Mouse (Mus musculus): ENCODE results near the gene Mpig6b.

The Mpig6b gene

GRCm38 (mm10) chr17:35085208-35085865, 19.4 kb upstream of the Mpig6b start, which contains the start of gene Ly6g6f:
Gene Ly6g6f, minus strand, starts transcription at chr17:35085610.
- DNase-seq (ENCODE audit: low read depth) = no peak

DNA sequence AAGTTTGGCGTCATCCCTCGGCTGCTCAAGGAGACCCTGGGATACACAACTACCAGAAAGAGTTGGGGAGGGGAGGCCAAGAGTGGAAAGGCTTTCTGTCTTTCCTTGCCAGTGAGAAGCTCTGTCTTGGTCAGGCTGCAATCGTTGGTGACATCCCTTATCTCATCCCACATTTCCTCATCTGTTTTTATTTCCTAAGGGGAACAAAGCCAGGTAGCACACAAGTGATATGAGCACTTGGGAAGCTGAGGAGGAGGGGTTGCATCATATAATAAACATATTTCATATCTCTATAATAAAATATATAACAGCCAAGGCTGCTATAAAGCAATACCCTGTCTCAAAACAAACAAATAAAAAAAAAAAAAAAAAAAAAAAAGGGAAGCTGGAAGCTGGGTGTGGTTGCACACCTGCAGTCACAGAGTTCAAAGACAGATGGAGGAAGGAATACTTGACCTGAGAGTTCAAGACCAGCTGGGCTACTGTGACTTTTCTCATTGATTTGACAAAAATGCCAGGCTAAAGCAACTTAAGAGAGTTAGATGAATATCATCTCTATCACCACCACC, 18.0 kb upstream of the Mpig6b start:
- no peak for DNase-seq (ENCODE audit: low read depth)

GRCm38 (mm10) chr17:35082841-35083576, 17.0 kb upstream of the Mpig6b start:
- no peak for DNase-seq (ENCODE audit: low read depth)

DNA sequence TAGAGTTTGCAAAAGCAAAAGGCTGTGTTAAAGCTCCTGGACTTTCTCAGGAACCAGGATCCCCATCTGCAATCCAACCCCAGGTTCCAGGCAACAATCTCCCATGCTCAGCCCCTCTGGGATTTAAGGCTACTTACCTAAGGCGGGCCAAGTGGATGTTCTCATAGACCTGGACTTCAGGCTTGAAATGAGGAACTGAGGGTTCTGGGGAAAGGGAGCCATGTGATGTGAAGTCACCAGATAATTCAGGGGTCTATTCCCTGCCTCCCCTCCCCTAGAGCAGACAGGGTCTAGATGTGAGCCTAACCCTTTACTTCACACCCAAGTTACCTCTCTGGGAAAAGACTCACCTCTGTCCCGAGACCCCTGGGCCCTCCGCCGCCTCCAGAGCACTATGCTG, 14.7 kb upstream of the Mpig6b start:
- no peak for DNase-seq (ENCODE audit: low read depth)

GRCm38 (mm10) chr17:35080248-35080647, 14.3 kb upstream of the Mpig6b start:
- DNase-seq (ENCODE audit: low read depth) = no peak

GRCm38 (mm10) chr17:35079778-35080177, 13.8 kb upstream of the Mpig6b start:
- DNase-seq (ENCODE audit: low read depth) = peak; percentile 90

DNA sequence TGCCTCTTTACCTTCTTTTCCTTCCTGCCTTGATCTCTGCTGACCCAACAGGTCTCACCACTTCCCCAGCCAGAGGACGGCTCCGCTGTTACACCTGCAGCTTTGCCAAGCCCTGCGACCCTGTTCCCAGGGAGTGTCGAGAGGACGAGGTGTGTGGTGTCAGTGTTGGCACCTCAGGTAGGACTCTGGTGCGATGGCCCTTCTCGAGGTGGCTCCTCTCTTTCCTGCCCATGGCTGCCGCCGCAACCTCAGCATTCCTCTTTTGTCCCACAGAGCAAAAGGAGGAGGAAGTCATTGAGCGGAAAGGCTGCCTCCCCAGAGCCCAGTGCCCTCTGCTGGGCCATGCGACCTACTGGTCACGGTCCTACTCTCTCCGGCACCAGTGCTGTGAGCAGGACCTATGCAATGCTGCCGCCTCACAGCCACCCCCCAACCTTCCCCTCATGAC, 11.8 kb upstream of the Mpig6b start, which contains the start of gene Ly6g6d:
TSS of gene Ly6g6d (minus strand) at position 280 of the 448 bp plus-strand sequence.
- DNase-seq (ENCODE audit: low read depth) = no peak

GRCm38 (mm10) chr17:35077285-35077684, 11.3 kb upstream of the Mpig6b start:
- DNase-seq (ENCODE audit: low read depth) = no peak

GRCm38 (mm10) chr17:35076507-35077176, 10.7 kb upstream of the Mpig6b start, which contains the start of gene Ly6g6e:
Gene Ly6g6e, plus strand, starts transcription at chr17:35076902.
- DNase-seq (ENCODE audit: low read depth) = no peak

DNA sequence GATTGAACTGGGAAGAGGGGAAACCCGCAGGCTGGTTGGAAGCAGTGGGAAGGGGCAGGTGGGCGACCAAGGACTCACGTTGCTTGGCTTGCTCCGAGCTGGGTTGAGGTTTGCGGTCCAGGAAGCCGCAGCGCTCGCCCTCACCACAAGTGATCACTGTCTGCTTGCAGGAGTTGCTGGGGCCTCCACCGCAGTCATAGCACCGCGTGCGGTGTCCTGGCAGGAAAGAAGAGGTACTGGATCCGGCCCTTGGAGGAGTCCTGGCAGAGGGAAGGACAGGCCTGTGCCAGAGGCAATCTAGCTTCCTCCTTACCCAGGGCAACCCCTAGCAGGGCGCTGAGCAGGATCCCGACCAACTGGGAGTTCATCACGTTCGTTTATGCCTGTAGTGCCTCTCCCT, 8.1 kb upstream of the Mpig6b start:
- DNase-seq (ENCODE audit: low read depth) = peak; percentile 48

- DNase-seq (ENCODE audit: low read depth) = no peak
These were observed 5.5 kb upstream of the Mpig6b start for GRCm38 (mm10) chr17:35071454-35071853.

- no peak for DNase-seq (ENCODE audit: low read depth)
These were observed 4.7 kb upstream of the Mpig6b start for GRCm38 (mm10) chr17:35070556-35071229.

DNA sequence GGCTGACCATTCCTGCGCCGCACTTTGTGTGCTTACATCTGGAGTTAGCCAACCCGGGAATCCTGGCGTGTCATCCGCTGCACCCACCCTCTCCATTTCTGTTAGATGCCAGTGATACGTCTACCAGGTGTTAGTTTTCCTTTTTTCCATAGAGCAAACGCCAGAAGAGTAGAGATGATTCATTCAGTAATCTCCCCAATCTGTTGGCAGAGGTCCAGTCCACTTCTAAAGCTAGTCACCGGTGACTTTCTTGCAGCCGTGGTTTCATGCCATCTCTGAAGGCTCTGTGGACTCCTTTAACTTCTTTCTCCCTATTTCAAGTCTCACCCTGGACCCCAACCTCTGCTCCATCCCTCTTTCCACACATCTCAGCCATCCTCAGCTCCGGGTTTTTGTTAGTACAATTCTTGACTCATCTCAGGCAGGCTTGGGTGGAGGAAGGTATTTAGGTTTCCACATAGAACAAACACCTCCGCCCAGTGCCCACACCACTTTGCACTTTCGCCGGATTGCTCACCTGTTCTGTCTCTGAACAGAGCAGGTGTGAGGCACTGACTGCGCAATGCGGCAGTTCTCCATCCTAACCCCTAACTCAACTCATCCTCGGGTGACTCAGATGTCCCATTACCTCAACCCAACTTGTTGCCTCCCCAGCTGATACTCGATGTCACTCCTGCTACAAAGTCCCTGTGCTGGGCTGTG, 2.4 kb upstream of the Mpig6b start:
- peak; percentile 52 for DNase-seq (ENCODE audit: low read depth)

DNA sequence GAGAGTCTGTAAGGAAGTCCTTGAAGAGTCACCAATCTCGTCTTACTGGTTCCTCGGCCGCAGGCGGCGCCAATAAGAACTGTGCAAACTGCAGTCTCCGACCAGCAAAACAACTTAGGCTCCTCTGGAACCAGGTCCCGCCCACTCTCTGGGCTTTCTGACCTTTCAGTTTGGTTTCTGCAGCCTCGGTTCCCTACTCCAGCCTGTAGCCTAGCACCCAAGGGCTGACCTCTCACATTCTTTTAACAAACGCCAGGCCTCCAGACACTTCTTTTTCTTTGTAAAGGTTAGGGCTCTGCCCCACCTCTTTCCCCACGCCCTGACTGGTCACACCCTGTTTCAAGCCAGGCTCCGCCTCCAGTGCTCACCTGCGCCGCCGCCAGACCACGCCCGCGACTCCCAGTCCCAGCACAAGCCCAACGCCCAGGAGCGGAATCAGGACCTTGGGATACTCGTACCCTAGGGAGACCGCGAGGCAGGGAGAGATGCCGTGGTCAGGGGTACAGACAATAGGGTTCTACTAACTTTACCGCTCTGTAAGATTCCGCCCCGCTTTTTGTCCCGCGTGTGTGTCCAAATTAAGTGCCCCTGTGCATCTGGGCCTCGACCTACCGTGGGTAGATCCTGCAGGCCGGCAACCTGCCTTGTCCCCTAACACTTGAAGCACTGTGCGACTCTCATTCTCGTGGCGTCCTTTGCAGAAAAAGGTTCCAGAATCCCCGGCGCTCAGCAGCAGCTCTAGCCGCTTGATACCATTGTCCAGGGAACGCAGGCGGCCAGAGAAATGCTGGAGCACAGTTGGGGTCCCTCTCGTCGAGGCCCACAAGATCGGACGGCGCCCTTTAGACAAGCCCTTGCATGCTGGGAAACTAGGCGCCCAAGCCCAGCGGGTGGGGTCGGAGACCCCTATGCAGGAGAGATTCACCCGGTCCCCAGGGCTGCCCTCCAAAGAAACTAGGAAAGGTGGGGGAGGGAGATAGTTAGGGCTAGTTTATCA, 735 bp downstream of the Mpig6b start, which contains the start of gene Ly6g6c:
TSS of gene Ly6g6c (plus strand) at position 438 of the 997 bp plus-strand sequence.
- DNase-seq (ENCODE audit: low read depth) = no peak

DNA sequence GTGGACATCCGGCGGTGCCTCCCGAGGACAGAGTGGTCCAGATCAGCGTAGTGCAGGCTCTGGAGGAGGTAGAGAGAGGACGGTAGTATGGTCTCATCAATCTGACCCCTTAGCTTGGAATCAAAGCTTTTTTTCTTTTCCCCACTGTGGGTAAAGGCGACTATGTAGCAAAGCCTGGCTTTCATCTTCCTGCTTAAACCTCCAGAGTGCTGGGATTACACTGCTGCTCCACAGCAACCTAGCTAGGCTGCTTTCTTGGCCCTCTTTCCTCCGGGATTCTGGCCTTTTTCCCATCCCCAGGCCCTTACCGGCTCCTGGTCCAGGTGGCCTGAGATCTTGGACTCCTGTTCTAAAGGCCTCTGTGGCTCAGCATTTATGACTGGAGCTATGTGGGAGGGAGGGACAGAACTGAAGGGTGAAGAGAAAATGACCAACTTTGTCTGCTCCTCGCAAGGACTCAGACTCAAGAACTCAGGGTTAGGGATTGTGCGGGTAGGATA, 1.6 kb downstream of the Mpig6b start:
- no peak for DNase-seq (ENCODE audit: low read depth)

GRCm38 (mm10) chr17:35063466-35063865, 2.5 kb downstream of the Mpig6b start:
- no peak for DNase-seq (ENCODE audit: low read depth)

DNA sequence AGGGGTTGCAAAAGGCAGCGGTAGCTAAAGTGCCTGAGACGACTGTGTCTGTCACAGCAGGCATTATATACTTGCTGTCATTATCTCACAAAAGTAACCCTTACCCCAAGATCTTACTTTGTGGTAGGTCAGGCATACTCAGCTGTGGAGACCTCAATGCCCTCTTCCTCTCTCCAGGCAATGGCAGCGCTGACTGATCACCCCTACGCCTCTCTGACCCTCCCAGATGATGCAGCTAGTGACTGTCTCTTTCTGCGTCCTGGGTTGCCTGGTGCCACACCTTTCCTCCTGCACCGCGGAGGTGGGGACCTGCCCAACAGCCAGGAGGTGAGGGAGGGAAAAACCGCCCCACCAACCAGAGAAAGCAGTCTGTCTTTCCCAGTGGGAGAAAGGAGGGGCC, 4.7 kb downstream of the Mpig6b start:
- no peak for DNase-seq (ENCODE audit: low read depth)

DNA sequence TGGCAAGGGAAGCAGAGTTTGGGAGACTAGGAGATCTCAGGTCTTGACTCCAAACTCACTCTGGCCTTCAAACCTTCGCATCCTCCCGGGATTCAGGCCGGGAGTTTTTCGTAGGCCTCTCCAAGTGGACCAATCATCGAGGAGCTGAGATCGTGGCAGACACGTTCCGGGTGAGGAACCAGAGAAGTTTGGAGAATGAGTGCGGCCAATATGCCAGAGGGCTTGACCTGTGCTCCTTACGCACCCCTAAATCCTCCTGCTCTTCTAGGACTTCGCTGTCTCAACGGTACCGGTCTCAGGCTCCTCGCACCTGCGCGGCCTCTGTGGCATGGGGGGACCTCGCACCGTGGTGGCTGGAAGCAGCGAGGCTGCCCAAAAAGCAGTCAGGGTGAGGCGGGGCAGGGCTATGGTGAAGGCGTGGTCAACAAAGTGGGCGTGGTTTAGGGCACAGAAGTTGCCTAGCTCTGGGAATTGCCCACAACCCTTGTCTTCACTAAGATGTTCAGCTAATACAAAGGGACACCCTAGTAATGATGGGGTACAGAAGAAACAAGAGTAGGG, 5.2 kb downstream of the Mpig6b start:
- DNase-seq (ENCODE audit: low read depth) = no peak

DNA sequence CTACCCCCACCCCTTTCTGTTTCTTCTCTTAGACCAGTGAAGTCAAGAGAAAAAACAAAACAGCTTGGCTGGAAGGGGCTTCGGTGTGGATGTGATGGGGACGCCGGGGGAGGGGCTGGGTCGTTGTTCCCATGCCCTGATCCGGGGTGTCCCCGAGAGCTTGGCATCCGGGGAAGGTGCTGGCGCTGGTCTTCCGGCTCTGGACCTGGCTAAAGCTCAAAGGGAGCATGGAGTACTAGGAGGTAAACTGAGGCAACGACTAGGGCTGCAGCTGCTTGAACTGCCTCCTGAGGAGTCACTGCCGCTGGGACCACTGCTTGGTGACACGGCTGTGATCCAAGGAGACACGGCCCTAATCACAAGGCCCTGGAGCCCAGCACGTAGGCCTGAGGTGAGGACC, 5.9 kb downstream of the Mpig6b start:
- DNase-seq (ENCODE audit: low read depth) = no peak

Data from 416B (cell line).